Mouse (Mus musculus) thymus, postnatal 4 days (tissue): ENCODE results near the gene Zpld1.

Experiments
- DNase-seq: peaks from one replicate; pipeline ENCODE4 v3.0.0; 2021

Zpld1 gene

DNA sequence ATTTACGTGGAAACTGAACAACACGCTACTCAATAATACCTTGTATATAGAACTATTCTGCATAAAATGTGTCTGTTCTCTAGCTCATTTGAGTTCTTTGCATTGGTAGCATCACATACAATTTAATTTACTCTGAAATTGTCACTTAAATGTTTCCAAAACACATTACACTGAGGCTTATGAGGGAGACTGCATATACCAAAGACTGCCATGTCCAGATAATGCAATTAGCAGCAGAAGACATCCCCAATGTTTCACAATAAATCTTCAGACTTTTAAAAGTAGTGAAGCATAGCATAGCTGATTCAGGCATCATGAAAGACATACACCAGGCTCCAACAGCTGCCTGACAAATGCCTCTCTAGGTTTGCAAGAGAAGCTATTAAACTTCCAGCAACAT is at the start of gene Zpld1:
Gene Zpld1 (minus strand): TSS at position 101 of the 400 bp plus-strand sequence.
- DNase-seq = no peak

DNA sequence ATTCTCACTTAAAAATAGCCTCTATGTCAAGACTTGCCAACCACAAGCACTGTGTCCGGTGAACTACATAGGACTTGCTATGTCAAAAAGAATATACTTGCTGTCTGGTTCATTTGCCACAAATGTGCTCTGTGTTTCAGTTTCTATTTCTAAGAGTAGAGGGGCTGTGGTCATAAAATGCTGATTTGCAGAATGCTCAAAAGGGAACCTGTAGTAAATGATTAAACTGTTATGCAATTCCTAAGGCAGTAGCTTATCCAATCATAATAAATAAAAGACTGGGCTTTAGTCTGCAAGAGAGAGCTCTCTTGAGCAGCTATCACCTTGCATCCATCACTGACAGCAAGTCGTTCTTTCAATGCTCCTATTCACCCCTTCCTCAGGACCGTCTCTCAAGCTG is 47.9 kb upstream of the Zpld1 start:
- DNase-seq = no peak

DNA sequence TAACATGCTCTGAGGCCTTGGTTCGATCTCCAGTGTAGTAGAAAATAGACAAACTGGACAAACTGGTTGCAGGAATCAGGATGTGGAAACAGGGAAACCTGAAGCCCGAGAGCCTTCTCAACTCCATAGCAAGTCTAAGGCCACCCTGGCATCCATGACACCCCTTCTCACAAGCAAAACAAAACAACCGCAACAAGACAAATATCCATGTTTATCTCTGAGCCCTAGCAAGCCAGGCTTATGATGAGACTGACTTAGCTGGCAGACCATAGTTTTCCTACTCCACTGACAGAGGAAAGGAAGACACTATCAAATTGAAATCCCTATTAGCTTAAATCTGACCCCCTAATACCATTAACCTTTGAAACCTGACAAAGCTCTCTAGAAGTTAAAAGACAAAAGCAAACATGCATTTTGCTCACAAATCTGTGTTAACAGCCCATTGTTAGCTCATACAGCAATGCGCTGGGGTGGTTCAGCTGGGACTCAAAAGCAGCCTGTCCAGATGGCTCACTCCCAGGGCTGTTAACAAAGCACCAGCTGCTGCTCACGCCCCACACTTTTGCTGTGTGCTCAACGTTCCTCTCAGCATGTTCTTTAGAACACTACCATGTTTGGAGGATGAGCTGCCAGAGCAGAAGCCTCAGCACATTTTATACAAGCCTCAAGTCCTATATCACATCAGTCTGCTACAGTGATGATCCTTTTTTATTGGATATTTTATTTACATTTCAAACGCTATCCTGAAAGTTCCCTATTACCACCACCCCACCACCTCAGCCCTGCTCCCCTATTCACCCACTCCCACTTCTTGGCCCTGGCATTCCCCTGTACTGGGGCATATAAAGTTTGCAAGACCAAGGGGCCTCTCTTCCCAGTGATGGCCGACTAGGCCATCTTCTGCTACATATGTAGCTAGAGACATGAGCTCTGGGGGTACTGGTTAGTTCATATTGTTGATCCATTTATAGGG is 24.0 kb upstream of the Zpld1 start:
- no peak for DNase-seq

DNA sequence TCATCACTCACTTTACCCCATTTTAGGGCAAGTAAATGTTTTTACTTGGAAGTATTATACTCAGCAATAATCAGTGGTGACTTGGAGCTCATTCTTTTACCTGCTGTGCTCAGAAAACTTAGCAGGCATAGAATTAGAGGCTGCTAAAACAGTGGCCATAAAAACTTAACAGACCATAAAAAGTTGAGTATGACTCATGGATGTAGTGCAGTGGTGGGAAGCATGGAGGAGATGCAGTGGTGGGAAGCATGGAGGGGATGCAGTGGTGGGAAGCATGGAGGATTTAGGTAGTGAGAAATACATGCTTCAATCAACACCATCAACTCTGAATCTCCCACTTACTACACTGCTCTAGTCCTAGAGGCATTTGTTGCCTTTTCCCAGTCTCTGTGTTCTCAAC is 19.2 kb upstream of the Zpld1 start:
- DNase-seq = no peak

DNA sequence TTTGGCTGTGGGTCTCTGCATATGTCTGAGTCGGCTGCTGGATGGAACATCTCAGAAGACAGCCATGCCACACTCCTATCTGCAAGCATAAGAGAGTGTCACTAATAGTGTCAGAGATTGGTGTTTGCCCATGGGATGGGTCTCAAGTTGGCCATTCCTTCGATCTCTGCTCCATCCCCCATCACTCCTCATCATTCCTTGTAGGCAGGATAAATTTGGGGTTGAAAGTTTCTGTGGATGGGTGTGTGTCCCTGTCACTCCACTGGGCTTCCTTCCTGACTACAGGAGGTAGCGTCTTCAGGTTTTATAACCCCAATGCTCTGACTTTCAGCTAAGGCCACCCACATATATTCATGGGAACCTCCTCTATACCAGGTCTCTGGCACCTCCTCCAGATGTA is 14.3 kb upstream of the Zpld1 start:
- no peak for DNase-seq

DNA sequence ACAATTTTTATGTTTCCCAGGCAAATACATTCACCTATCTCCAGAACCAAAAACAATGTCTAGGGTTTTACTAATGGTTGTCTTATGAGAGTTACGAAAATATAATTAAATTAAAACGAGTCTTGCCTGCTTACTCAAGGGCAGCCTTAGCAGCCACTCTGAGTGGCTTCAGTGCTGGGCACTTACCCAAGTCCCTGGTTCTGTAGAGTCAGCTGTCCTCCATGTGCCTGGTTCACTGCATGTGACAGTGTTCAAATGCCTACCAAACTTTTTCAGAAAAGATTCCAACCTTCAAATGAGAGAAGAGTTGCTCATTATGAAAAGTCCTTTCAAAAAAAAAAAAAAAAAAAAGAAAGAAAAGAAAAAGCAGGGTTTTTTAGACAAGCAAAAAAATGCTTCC is 15.1 kb downstream of the Zpld1 start:
- no peak for DNase-seq

DNA sequence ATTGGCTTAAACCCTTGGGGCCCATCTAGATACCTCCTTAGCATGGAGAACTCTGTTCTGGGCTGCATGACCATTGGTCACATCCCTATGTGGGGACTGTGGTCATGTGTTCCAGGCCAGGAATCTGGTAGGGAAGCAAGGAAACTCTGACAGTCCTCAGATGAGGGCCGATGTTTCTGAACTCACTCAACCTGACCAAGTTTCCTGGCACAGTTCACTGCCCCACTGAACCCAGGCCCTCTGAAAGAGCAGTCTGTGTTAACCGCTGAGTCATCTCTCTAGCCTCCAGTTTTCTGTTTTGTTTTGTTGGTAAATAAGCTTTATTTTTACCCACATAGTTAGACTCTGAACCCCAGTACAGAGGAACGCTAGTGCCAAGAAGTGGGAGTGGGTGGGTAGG is 20.3 kb downstream of the Zpld1 start:
- DNase-seq = no peak

DNA sequence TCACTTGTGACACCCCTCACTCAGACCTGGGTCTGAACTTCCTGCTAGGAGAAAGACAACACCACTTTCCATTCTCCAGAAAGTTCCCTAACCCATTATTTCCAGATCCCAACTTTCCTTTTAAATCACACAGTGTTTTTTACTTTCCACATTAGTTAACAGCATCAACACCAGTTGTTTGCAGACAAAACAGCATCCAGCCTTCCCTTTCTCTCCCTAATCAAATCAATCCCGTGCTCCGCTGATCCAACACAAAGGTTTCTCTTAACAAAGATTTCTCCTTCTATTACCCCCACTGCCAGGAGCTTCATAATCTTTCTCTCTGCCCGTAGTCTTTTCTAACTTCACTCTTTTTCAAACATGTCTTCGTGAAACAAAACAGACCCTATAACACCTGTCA is 32.5 kb downstream of the Zpld1 start:
- no peak for DNase-seq

DNA sequence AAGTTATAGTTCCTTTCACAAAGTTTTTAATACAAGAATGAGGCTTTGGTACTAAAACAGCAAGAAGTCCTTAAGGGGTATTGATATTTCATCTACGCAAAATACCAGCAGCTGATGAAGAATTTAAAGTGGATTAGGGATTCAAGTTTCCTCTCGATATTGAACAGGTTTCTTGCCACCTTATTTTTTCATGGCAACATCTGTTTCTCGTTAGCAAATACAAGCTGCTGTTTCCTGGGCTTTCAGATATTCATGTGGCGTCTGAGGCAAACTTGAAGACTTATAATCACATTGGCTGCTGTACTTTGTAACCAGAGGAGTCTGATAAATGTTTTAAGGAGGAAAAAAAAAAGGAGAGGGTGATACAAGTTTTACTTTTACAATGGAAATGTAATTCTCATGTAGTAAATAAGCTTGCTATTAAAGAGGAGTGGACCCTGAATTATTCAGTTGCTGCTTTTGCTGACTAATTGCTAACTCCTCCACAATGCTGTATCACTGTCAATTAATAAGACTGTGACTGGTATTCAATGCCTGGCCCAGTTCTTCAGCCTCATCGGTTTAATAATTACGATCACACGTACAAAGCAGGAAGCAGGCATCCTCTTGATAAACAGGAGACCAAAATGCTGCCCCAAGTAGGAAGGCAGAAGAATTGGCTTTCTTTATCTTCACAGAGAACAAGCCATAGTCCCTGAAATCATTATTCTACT is 36.8 kb downstream of the Zpld1 start:
- no peak for DNase-seq

DNA sequence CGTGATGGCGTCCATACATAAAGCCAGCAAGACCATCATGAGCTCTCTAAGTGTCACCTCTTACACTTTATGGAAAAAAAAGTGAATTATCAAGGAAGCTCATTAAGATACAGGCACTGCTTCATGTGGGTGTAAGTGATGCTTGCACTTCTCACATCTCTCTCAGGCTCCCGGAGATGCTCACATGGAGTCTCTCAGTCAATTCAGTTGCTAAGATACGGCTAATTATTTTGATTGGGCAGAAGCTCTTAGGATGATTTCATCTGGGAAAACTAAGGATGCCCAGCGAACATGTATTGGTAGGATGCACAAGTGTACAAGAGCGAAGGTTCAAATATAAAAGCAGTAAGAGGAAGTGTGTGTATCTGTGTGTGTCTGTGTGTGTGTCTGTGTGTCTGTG is 38.1 kb downstream of the Zpld1 start:
- DNase-seq = no peak

DNA sequence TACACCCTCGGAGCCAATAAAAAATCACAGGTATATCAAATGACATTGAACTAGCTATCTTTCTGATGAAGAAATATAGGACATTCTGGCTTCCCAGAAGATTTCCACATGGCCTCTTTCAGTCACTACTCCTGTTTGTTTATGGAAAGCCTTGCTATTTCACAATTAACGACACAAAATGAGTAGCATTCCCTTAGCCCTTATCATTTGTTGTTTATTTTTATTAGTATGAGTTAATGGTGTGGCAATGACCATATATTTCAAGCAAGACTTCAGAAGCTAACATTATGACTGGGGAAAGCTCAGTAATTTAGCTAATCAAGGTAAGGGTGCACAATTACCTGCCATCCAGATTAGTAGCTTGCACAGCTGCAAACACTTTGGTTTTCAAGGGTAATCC is 56.8 kb downstream of the Zpld1 start:
- no peak for DNase-seq

DNA sequence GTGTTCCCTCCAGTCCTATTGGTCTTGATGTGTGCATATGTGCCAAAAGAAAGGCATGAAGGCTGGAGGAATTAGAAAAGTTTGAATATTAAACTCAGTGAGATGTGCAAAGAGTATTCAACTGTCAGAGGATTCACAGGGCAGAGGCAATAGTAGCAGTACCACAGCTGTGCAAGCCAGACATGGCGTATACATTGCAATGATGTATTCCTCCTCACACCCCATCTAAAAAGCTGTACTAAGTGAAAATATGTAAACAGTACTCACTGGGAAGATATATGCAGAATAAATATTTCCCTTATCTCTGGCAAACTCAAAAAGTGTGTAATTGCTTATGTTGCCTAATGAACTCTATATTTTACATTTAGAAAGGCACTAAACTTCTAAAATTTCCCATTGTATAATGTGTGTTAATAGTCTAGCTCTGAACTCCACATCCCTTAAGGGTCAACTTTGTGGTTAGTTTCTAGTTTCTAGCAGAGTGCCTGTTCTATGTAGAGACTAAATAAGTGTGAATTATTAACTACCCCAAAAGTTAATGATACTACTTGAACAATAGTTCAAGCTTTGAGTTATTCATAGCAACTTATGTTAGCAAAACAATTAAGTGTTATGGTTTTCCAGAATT is 68.7 kb downstream of the Zpld1 start:
- no peak for DNase-seq

DNA sequence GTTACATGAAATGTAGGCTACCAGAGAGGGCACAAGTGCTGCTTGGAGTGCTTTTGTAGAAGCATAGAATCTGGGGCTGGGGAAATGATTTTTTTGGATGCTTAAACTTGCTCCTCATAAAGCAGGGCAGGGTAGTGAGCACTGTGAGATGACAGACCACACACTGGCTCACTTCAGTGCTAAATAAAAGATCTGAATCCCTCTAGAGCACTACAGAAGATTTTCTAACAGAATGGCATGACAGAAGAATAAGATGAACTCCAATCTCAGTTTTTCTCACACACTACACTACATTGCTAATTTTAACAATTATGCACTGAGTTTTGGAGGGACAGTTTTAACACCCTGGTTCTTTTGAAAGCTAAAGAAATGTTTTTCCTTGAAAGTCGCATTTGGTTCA is 93.8 kb downstream of the Zpld1 start:
- DNase-seq = no peak

DNA sequence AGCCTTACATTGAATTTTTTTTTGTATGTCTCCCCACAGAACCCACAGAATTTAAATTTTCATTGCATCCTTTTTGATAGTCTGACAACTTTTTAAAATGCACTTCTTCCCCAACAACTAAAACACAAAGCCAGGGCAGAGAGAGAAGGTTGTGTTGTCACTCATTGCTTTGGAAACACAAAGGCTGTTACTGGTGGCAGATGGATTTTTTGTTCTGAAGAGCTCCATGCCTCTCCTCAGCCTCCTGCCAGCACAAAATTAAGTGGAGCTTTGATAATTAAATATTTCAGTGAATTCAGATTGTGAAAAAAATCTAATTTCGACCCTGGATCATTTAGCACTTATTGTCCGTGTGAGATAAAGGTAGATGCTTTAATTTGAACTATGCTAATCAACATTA is 107.4 kb downstream of the Zpld1 start:
- no peak for DNase-seq

DNA sequence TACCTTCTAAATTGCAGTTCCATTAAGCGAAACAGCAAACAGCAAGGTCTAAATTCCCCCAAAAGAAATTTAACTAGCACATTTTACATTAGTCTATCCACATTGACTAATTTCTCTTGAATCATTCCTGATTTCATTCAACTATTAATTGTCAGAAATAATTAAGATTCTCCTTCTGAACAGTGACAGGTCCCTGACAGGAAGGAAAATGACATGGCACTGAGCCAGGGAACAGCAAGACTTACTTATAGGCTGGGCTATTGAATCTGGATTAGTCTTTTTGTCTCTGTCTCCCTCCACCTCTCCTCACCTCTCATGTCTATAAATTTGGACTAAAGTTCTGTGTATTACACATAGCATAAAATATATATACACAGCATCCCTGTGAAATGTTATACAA is 112.4 kb downstream of the Zpld1 start:
- DNase-seq = no peak
